Mouse (Mus musculus) adrenal gland (tissue): Measurements from ENCODE around the gene Fbxl22.

Experiments
- intact Hi-C: fragments of 180-260 bp; cut with DNase I; formaldehyde crosslinking; loops from one replicate; pipeline ENCODE4 v1.15.1; 2025

Gene Fbxl22

GRCm38 (mm10) chr9:66508890-66509399, 5.4 kb downstream of the Fbxl22 start:
- intact Hi-C loops, result no loop called here

GRCm38 (mm10) chr9:66507684-66508083, 6.7 kb downstream of the Fbxl22 start:
- intact Hi-C loops, result no loop called here

- intact Hi-C loops, result no loop called here
These were observed 8.0 kb downstream of the Fbxl22 start for GRCm38 (mm10) chr9:66506424-66506823.

- intact Hi-C loops, result no loop called here
These were observed 8.4 kb downstream of the Fbxl22 start for GRCm38 (mm10) chr9:66506011-66506410.

- intact Hi-C loops, result no loop called here
These were observed 9.1 kb downstream of the Fbxl22 start for GRCm38 (mm10) chr9:66505141-66505917.

- intact Hi-C loops, result no loop called here
These were observed 9.9 kb downstream of the Fbxl22 start for GRCm38 (mm10) chr9:66504518-66504917.

- intact Hi-C loops, result no loop called here
These were observed 10.4 kb downstream of the Fbxl22 start for GRCm38 (mm10) chr9:66503879-66504411.

GRCm38 (mm10) chr9:66501248-66501647, 13.1 kb downstream of the Fbxl22 start:
- intact Hi-C loops, result no loop called here

GRCm38 (mm10) chr9:66493992-66494391, 20.4 kb downstream of the Fbxl22 start:
- intact Hi-C loops, result no loop called here

- intact Hi-C loops, result no loop called here
These were observed 22.0 kb downstream of the Fbxl22 start for GRCm38 (mm10) chr9:66492361-66492760.

- intact Hi-C loops, result no loop called here
These were observed 25.6 kb downstream of the Fbxl22 start for GRCm38 (mm10) chr9:66488786-66489185.

GRCm38 (mm10) chr9:66483429-66483828, 31.0 kb downstream of the Fbxl22 start:
- intact Hi-C loops, result no loop called here

- intact Hi-C loops, result no loop called here
These were observed 36.6 kb downstream of the Fbxl22 start for GRCm38 (mm10) chr9:66477785-66478184.

- intact Hi-C loops, result loop anchor here (10.0 kb wide), 1 partner anchor 320 kb away; no protein-coding TSS in a partner anchor
These were observed 49.3 kb downstream of the Fbxl22 start for GRCm38 (mm10) chr9:66465087-66465486.
